Mouse (Mus musculus): ENCODE results near the gene Dusp1. TPM values are rescaled to one million over a fixed set of nuclear protein-coding genes. Genes with fewer than 3 reads are reported as not detected.

Gene Dusp1
- total RNA-seq, 2 experiments from 2014 or later = 50.3 to 57.1 TPM

DNA sequence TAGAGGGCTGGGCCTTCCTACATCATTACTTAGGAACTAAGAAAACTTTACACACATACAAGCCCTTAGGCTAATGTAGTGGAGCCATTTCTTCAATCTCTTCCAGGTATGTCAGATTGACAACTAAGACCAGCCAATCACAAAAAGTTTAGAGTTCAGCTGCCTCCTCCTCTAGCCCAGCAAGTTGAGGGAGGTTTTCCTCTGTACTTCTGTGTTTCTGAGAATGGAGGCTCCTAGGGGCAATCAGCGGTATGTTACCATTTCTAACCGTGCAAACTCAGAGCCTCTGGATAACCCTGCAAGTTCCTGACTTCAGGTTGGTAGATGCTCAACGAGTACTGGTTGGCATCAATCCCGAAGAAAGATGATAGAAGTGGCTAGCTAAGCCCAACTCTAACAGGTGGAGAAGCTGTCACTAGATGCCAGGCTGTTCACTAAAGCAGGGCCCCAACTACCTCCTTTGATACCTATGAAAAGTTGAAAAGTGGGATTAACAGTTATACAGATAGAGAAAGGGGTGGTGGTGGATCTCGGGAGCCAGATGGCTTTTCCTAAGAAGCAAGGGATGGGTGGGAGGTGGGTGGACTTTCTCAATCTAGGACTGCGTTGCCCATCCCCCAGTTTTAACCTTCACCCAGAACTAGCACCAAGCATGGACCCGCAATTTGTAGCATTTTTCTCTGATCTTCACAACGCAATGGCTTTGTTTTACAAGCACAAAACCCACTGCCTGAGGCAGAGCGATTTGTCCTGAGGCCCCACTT, 1.2 kb downstream of the Dusp1 start:
- no peak for DNase-seq

DNA sequence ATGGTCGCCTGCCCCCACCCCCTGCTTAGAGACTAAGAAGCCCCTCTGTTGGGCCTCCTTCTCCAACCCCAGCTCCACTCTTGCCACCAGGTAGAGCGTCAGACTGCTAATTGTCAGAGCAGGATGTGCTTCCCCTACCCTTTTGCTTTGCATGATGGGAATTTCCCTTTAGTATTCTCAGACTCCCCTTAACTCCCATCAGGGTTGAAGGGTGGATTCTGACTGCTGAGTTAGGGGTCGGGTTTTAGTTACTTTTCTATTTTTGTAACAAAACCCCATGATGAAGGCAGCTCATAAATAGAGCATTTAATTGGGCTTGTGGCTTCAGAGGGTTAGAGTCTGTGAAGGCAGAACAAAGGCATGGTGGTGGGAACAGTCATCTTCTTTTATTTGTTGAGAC, 8.9 kb downstream of the Dusp1 start:
- DNase-seq = no peak

DNA sequence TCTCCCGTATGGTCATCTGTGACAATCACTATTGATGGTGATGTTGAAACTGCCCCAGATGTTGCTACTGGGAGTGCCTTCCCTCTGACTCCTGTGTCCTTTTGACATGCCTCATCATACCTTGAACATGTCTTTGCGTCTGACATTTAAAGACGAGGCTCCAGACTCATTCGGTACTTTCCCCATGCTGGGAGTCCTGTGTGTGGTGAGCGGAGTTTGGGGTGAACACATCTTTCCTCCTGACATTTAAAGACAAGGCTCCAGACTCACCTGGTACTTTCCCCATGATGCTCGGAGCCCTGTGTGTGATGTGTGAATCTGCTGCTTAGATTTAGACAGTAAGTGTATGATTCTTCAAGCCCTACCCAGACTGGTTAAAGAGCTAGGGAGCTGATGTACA, 10.8 kb downstream of the Dusp1 start:
- DNase-seq = no peak

DNA sequence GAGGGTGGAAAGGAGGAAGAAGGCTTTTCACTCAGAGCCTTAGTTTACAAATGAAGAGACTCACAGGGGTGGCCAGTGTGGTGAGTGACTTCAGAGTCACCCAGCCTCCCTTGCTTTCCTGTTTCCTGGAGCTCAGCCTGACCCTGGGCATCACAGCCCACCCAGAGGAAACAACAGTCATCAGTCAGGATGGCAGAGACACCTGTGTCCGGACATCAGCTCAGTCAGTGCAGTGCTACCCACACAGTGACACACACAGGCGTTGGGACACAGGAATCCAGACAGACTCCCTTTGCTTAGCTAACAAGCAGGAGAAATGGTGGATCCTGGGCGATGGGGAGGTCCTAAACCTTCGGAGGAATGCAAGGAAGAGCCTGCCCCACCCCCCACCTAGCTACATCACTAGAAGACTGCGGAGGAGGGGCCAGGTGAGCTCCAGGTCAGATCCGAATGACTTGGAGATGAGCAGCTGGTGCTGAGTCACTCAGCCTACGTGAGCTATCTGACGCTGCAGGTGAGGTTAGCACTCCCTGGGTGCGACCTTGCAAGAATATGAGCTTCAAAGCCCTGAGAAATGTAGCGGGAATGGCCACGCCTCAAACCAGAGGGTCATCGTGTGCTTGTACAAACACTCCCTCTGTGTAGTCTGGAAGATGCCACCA, 12.6 kb downstream of the Dusp1 start:
- DNase-seq = no peak

DNA sequence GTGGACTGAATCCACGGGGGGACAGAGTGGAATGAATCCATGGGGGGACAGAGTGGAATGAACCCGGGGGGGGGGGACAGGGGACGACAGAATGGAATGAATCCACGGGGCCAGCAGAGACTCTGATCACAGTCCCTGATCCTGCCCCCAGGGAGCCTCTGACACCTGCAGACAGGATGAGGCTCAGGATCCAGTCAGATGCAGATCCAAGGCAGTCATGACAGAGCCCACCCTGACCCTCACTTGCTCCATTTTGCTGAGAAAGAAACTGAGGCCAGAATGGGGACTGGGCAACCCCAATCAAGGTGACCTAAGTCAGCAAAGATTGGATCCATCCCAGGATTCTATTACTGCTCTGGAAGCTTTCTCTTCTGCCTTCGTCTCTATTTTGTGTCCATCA, 13.4 kb downstream of the Dusp1 start:
- no peak for DNase-seq

DNA sequence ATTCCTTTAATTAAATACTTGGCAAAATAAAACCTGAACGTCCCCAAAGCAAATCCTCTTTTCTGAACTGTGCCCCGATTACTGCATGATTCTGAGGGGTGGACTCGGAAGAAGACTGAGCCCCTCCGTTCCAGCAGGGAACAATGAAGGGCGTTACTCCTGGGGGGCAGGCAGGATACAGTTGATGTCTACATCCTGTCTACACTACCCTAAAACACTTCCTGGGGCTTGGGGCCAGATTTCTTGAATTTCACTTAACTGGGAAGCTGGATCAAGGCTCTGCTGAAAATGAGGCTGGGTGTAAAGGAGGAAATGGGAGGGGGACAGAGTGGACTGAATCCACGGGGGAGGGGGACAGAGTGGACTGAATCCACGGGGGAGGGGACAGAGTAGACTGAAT, 14.2 kb downstream of the Dusp1 start:
- DNase-seq = peak; percentile 81 to 92

DNA sequence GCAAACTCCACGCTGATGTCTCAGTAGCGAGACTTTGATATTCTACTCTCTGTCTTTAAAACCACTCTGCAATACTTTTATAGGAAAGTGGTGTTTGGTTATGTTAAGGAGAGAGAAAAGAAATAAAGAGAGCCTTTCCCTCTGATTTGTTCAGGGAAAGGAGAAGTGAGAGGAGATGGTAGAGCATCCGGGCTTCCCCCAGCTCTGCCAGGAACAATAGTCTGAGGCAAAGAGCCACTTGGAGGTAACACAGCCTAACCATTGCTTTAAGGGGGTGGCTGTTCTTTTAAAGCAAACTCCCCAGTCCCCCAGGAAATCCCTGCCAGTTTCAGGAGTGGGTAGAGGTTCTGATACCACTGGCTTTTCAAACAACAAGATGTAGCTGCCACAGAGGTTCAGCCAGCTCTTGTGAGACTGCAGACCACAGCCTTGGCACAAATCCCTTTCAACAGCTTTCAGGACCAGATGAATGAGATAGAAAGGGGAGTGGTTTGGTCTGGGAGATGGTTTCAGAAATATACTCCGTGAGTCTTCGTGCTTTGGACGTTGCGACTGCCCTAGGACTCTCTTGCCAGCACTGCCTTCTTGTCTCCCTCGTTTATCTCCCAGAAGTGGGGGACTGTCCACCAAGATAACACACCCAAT, 17.5 kb downstream of the Dusp1 start:
- no peak for DNase-seq

DNA sequence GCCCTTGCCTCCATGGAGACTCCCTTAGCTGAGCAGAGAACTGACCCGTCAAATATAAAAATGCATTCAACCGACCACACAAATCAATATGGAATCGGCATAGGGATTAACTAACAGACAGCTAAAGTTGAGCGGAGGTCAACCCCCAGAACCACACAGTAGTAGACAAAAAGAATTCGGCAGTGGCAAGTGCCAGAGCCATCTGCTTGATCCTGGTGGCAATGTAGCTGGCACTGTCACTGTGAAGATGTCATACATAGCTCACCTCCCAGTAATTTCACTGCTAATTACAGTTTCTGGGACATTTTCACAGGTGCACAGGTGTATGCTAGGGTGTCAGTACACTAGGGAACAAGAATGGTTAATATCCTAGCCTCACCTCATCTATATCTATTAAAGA, 21.8 kb downstream of the Dusp1 start:
- no peak for DNase-seq

DNA sequence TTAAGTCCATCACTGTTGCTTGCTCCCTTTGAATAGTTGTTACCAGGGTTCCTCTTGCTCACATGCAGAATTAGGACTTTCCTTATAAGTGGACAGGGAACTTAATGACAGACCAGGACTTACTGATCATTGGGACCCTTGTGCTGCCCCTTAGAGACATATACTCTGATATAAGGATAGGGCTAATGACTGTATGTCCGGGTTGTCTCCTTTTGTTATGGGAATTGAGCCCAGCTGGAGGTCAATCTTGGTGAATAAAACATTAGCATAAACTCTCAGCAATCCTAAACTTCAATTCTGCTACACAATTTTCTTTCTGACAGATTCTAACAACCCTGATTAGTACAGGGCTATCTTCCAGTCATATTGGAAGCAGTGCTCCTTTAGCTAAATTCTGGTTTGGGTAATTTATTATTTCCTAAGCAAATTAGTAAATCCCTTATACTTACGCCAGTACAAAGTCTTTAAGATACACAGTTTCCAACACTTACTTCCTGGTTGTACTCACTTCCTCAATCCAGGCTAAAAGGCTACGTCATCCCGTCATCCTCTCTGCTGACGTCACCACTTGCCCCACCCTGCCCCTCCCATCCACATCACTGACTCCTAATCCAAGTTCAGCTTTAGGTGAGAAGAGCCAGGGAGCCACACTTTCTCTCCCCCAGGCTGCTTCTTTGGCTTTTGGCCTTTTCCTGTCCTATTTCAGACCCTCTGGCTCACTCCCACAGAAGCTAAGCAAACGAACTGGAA, 24.0 kb downstream of the Dusp1 start:
- peak; percentile 40 to 60 for DNase-seq

DNA sequence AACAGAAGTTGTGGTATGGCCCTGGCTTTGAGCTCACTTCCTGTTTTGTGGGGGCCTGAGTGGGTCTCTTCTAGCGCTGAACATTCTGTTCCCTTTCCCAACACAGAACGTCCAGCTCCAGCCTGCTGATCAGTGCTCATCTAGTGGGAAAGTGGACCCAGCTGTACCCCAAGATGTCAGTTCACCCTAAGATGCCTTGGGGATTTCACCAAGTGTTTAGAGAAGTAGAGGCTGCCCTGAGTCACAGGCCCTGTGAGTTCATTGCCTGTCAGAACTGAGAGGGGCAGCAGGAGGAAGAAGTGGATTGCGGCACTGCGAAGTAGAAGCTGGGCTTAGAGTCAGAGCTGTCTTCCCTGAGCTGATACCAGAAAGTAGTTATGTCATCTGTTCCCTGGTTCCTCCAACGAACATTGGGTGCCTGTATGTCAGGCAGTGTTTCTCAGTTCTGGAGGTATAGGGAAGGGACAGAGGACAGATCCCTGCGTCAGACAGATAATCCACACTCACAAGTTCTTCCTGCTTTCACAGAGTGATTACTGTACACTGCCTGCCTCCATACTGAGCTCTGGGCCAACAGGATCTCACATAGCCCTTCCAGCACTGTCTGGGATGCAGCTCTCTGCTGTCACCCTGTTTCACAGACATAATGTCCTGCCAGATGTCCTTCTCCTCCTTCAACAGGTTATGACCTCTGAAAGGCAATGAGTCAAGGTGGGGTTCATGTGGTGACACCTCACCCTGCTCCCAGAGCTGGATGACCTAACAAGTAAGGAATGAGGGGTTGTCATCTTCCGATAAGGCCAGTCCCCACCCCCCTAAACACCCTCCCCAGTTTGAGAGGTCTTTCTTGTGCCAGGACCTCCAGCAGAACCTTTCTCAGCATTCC, 26.4 kb downstream of the Dusp1 start:
- peak; percentile 69 to 85 for DNase-seq

DNA sequence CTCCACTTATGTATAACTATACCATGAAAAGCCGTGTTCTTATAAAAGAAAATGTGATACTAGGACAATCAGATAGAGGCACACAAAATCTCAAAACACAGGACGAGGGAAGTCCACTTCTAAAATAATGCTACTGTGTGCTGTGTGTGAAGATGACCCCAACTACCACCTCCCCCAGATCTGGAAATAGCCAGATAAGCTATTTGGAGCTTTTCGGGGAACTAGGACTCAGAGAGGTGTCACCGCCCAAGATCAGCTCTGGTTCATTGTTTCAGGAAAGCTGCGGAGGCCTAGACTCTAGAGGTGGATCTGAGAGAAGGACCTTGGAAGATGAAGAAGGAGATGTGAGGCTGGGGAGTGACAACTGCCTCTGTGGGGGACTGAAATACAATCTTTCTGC, 27.2 kb downstream of the Dusp1 start:
- DNase-seq = no peak

DNA sequence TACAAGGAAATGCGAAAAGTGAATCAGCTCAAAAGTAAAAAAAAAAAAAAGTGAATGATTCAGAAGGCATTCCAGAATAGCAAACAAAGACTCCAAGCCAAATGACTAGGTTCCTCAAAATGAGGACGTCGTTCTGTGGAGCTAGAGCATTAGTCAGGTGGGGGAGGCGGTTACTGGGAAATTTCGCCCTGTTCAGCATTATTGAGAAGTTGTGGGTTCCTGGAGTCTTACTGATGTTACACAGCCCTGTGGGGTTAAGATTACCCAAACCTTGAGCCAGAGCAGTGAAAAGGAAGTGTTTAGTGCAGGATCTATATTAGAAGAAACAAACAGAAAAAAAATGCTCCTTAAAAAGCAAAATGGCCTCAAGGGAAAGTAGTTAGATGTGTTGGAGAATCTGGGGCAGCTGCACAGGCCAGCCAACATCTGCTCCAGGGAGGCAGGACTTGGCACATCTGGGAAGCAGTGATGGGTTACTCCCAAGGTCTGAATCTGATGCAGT, 28.0 kb downstream of the Dusp1 start:
- DNase-seq = peak; percentile 63 to 78

DNA sequence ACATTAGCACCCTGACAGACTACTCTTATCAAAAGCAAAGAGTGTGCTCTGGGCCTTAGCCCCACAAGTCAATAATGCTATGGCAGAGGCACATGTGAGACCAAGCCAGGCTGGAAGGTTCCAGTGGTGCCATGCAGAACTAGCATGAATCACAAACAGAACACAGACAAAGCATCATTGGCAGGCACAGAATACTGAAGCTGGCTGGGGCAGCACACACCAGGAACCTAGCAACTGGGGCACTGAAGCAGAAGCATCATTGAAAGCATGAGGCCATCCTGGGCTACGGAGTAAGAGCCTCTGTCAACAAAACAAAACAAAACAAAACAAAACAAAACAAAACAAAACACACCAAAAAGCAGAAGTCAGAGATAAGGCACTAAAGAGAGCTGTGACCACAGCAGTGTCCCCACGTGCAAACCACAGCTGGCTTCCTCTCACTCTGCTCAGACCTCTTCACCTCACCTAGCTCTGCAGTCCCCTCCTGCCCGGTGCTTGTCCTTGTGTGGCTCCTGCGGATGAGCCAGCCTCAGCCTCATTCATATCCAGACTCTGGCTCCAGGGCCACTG, 29.4 kb downstream of the Dusp1 start:
- DNase-seq = no peak

DNA sequence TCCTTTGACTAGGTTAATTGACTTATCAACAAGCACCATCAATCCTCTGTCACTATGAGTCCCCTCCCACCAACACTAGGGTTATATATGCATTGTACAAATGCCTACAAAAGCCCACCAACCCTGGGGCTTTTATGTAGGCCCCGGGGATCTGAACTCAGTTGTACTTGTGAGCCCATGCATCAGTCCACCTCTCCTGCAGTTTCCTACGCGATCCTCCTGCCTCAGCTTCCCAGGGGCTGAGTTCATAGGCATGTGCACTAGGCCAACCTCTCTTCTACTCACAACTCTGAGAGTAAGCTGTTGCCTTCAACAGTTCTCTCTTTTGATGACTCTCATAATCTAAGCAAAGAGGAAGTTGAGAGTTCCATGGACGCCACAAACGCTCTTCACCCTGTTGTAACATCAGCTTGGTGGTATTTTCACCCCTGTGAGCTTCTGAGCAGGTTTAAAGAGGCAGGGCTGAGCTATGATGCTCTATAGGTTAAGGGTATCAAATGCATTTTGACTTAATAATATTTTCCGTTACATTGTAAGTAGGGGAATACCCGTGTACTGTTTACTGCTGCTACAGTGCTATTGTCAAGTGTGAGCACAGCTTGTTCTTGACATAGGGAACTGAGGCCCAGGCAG, 30.4 kb downstream of the Dusp1 start:
- no peak for DNase-seq

DNA sequence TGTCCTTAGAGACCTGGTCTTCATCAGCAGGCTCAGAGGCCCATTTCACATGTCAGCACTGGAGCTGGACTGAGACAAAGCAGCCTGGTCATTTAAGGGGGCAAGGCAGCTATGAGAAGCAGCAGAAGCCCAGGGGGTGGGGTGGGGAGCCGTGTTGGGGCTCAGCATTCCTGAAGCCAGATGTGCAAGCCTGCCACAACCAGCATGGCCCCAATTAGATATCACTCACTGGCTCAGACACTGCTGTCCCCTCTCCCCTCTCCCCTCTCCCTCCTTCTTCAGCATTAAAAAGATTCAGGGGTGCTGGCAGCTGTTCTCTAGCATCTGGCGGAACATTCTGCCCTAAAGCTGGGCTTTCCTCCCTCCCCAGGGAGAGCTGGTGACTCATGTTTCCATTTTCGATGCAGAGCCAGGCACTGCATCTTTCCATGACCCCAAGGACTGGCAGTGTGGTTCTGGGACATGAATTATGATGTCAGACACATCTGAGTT, 31.3 kb downstream of the Dusp1 start:
- peak; percentile 91 to 94 for DNase-seq

DNA sequence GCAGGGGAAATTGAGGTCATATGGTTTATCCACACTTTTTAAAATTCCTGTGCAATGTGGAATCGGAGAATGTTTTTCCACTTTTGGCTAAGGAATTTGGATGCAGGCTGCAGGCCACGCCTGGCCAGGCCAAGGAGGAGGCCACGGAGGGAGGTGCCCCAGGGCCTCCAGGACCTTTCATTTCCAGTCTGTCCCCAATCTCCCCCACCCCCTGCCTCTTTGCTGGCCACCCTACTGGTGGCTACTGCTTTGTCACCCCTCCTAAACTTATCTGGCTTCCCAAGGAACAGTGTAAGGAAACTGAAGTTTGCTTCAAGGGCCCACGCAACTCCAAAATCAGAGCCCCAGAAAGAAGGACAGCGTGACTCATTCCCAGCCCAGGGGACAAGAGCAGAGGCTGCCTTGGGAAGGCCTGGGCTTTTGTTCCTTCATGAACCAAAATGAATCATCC, 32.1 kb downstream of the Dusp1 start:
- peak; percentile 81 to 85 for DNase-seq

DNA sequence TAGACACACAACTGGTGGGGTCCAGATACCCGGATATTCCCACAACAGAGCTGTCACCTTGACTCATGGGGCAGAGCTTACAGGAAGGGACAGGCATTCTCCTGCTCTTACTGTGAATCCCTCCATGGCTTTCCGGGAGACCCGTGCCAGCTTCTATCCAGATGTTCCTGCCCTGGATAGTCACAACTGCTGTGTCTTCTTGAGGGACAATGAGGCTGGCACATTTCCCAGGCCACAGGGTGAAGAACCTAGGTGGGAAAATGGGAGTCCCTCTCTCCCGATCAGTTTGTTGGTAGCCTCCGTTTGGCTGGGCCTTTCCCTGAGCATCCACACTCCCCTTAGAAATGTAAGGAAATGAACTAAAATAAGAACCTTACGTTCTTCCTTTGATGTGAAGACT, 33.2 kb downstream of the Dusp1 start:
- peak in 1 of 2 experiments; percentile 23 for DNase-seq

DNA sequence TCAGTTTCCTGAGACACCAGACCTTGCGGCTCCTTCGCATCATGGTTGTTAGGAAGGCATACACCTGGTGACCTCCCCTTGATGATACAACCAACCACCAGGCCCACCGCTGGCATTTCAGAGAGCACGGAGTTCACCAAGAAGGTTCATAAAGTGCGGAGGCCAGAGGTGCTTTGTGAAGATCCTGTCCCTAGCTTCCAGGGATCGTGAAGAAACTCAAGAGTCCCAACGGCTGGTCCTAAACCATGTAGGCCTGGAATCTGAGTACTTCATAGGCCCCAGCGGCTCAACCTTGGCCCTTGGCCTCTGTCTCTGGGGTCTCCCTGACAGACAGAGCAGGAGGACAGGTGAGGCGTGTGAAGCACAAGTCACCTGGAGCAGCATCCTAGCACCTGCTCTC, 34.6 kb downstream of the Dusp1 start:
- no peak for DNase-seq

DNA sequence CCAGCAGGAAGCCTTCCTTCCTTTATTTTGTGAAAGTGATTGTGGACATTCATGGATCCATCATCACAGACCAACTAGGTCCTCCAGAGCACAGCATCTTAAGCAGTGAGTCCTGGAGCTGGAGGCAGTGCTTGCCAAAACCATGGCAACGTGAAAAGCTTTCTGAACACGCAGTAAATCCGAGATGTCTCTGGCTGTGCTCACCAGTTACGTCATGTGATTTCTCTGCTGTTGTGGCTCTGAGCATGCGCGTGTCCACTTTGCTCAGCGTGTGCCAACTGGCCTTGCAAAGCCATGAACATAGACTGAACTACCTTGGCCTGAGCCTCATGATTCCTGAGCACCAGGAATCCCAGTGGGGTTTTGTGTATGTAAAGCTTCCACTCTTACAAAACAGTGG, 36.6 kb downstream of the Dusp1 start:
- DNase-seq = peak; percentile 72 to 81

DNA sequence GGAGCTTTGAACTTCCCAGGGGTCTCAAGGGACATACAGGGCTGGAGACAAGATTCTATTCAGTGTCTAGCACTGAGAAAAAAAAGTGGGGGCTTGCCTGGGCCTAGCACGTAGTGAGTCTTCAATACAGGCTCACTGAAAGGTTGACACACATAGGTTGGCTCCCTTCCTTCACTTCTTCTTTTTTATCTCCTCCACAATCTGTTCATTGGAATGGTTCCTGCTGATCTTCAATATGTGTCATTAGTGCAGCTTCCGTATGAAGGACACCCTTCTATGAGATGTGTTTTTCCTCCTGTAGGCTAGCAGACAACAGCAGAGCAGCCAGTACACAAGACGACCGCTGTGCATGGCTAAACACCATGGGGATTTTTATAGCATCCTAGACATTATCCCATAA, 37.1 kb downstream of the Dusp1 start:
- DNase-seq = peak in 1 of 2 experiments; percentile 4

Data from heart, adult 18-20 months (tissue).